Mouse (Mus musculus) liver, embryonic 16.5 days (tissue): ENCODE data around the gene Ehbp1. TPM values are rescaled to one million over a fixed set of nuclear protein-coding genes. Genes with fewer than 3 reads are reported as not detected.

Experiments used
- ATAC-seq: fragments of 200-750 bp; cut with Nextera tagmentation; 2 replicates; pipeline ENCODE4 v1.8.0; 2017; ENCODE audit warnings: low read depth, mild to moderate bottlenecking, moderate number of reproducible peaks, moderate library complexity
- H3K27ac ChIP-seq: fragments of 300-500 bp; sonication (generic); 2 replicates; pipeline ENCODE4 v1.5.1; 2014; ENCODE audit warnings: mild to moderate bottlenecking, low read length
- H3K27me3 ChIP-seq: fragments of 300-500 bp; sonication (generic); 2 replicates; pipeline ENCODE4 v1.6.1; 2014; ENCODE audit warnings: low read depth, low read length, mixed read lengths; ENCODE audit not compliant: control insufficient read depth, insufficient read depth
- H3K36me3 ChIP-seq: fragments of 300-500 bp; sonication (generic); 2 replicates; pipeline ENCODE4 v1.6.1; 2014; ENCODE audit warnings: mild to moderate bottlenecking; ENCODE audit not compliant: control insufficient read depth, insufficient read depth
- H3K4me1 ChIP-seq: fragments of 300-500 bp; sonication (generic); 2 replicates; pipeline ENCODE4 v1.6.1; 2014; ENCODE audit warnings: low read depth, low read length, mixed read lengths; ENCODE audit not compliant: control insufficient read depth
- H3K4me2 ChIP-seq: fragments of 300-500 bp; sonication (generic); 2 replicates; pipeline ENCODE4 v1.6.1; 2014; ENCODE audit warnings: low read depth, low read length, mixed read lengths
- H3K4me3 ChIP-seq: fragments of 300-500 bp; sonication (generic); 2 replicates; pipeline ENCODE4 v1.5.1; 2014; ENCODE audit warnings: low read depth, mild to moderate bottlenecking, low read length
- H3K9ac ChIP-seq: fragments of 300-500 bp; sonication (generic); 2 replicates; pipeline ENCODE4 v1.6.1; 2014; ENCODE audit warnings: low read depth, low read length
- H3K9me3 ChIP-seq: fragments of 300-500 bp; sonication (generic); replicated peaks from 2 replicates; pipeline ENCODE4 v1.6.1; 2016; ENCODE audit warnings: low read length; ENCODE audit not compliant: control insufficient read depth
- WGBS: fragments of 180-500 bp; shearing (Covaris S2); extraction: QIAGEN DNeasy Blood & Tissue Kit; methylation state at CpG from one replicate; pipeline ENCODE4 v1.1.7; 2014; ENCODE audit not compliant: insufficient replicate concordance; 5-methylcytosine and 5-hydroxymethylcytosine counted together
- polyA plus RNA-seq: library from polyadenylated mRNA; unstranded; fragments of >200 nt; fragmentation: Nextera tagmentation; extraction: Ambion mirVana; gene quantifications from 2 replicates; pipeline ENCODE4 v1.2.1, GENCODE M21; 2015

Ehbp1 gene
- polyA plus RNA-seq, 1 experiment from 2014 or later = 3.1 TPM

GRCm38 (mm10) chr11:22006471-22007087 is 335.5 kb downstream of the Ehbp1 start:
- Histone ChIP-seq H3K27me3 (peaks cover 77% of the 10 kb centered on the region), H3K36me3 (no peaks in the 10 kb centered on the region), H3K9me3 (no peaks in the 10 kb centered on the region), H3K4me1 (peaks cover 3% of the 10 kb centered on the region; the same call in 1 of the 2 replicates), H3K9ac (no peak overlapping the region), H3K4me2 (no peak overlapping the region), H3K27ac (no peak overlapping the region), H3K4me3 (no peak overlapping the region)
- no peak for ATAC-seq
- WGBS = 12% methylated on average over 12 of the region's 12 CpGs

DNA sequence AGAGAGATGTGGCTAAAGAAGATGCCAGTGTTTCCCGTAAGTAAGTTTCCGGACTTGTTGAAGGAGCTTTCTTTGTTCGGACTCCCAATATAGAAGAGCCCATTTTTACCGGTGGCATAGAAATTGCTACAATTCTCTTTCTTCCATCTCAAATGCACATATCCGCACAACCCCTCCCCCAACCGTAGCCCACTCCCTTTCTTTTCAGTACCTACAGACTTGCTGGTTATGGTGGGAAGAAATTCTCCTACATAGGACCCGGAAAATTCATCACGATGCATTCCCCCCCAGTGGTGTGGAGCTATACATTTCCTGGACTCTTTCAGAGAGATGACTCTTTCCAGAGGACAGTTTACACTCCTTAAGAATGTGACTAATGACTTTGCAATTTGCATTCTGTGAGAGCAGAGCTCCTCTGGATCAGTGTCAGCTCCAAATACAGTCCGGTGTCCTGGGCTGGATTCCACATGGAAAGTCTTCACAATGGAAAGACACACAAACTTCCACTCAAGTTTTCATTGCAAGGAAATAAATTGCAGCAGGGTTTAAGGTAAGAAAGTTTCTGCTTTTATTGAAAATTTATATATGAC is 336.7 kb downstream of the Ehbp1 start:
- no peak overlapping the region for H3K27ac ChIP-seq
- no peak overlapping the region for H3K4me2 ChIP-seq
- H3K27me3 ChIP-seq = peaks cover 87% of the 10 kb centered on the region
- H3K4me3 ChIP-seq = no peak overlapping the region
- peaks cover 3% of the 10 kb centered on the region; the same call in 1 of the 2 replicates for H3K4me1 ChIP-seq
- no peaks in the 10 kb centered on the region for H3K9me3 ChIP-seq
- 15% methylated on average over 9 of the region's 9 CpGs for WGBS
- no peak for ATAC-seq
- no peaks in the 10 kb centered on the region for H3K36me3 ChIP-seq
- H3K9ac ChIP-seq = no peak overlapping the region

DNA sequence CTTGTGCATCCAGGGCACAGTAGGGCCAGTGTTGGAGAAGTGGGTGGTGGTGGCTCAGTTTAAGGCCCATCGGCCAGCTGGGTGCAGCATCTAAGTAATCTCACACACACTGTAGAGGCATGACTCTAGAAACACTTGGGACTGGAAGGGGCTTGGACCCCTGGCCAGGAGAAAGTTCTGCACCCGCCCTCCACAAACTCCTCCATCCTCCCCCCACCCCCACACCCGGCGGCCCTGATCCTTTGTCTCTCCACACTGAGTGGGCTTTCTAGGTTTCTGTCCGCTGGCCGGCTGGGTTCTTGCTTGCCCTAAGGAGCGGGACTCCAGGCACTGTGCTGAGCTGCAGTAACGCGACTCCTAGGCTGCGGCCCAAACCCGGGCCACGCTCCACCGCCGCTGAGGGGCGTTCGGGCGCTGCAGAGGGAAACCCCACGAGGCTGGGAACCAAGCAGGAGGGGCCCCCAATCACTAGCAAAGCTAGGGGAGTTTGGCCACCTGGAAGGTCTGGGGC is 337.7 kb downstream of the Ehbp1 start:
- Histone ChIP-seq H3K36me3 (no peaks in the 10 kb centered on the region), H3K27me3 (peaks cover 94% of the 10 kb centered on the region), H3K9ac (no peak overlapping the region), H3K9me3 (no peaks in the 10 kb centered on the region), H3K27ac (no peak overlapping the region), H3K4me3 (no peak overlapping the region), H3K4me2 (no peak overlapping the region), H3K4me1 (peaks cover 3% of the 10 kb centered on the region; the same call in 1 of the 2 replicates)
- no peak for ATAC-seq
- 2% methylated on average over 17 of the region's 18 CpGs for WGBS

GRCm38 (mm10) chr11:22003341-22003981 is 338.6 kb downstream of the Ehbp1 start:
- Histone ChIP-seq H3K4me1 (peaks cover 3% of the 10 kb centered on the region; the same call in 1 of the 2 replicates), H3K36me3 (no peaks in the 10 kb centered on the region), H3K4me3 (peak overlapping the region; percentile 9; the same call in 1 of the 2 replicates), H3K27ac (no peak overlapping the region), H3K9ac (no peak overlapping the region), H3K27me3 (peaks cover 99% of the 10 kb centered on the region), H3K4me2 (no peak overlapping the region), H3K9me3 (no peaks in the 10 kb centered on the region)
- WGBS = 1% methylated on average over 31 of the region's 31 CpGs
- no peak for ATAC-seq

DNA sequence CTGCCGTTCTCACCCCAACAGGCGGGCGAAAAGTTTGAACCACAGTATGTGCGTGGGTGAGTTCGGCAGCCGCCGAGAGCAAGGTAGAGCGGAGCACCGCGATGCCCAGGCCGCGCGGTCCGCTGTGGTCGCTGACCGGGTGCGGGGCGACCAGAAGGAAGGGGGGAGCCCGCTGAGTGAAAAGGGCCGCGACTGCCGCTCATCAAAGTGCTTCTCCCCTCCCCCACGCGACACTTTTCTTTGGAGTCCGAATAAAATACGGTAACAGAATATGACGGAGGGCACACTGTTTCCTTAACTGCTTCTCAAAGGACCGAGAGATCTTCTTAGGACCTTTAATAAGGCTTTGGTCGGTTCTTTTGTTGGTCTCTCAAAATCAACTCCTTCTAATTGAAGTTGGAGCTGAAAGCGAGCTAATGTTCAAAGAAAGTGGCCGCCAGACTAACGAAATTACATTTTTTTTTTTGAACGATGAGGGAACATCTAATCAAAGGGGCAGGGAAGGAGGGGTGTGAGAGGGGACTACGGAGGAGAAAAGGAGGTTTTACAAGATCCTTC is 339.2 kb downstream of the Ehbp1 start, which contains the start of gene Otx1:
Otx1 (minus strand) TSS at position 115 of the 558 bp plus-strand sequence.
- Histone ChIP-seq H3K9ac (no peak within 1 kb of the TSS), H3K4me1 (peaks cover 2% of the 10 kb centered on the region; the same call in 1 of the 2 replicates), H3K4me2 (peak within 1 kb of the TSS; percentile 77), H3K4me3 (peak within 1 kb of the TSS; percentile 53), H3K27ac (no peak within 1 kb of the TSS), H3K36me3 (no peaks in the 10 kb centered on the region), H3K27me3 (peaks cover 99% of the 10 kb centered on the region), H3K9me3 (no peaks in the 10 kb centered on the region)
- WGBS = 1% methylated on average over 34 of the region's 34 CpGs
- ATAC-seq = no peak

DNA sequence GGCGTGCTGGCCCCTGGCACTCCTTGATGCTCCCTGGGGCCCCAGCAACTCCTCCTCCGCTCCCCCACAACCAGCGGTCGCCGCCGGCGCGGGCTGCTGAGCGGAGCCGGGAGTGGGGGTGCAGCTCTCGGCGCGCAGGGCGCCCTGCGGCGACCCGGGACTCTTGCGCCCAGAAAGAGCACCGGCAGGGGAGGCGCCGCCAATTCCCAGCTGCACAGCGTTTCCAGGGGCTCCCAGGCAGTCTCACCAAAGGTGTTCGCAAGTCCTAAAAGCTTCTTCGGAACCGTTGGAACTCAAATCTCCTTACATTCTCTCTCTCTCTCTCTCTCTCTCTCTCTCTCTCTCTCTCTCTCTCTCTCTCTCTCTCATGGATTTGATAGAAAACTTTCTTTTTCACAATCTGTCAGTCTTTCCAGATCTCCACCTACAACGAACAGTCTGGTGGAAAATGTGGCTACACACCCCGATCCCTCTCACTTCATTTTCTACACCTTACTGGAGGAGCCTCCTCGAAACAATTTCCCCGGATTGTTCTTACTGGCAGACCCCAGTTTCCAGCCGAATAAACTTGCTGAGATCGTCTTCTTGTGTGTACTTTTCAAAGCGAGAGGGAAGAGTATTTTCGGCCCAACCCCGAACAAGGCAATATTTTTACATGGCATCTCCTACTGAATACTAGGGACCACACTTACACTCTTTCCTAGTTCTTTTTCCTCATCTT is 339.9 kb downstream of the Ehbp1 start:
- Histone ChIP-seq H3K4me2 (peak overlapping the region; percentile 77), H3K9ac (no peak overlapping the region), H3K4me3 (peak overlapping the region; percentile 53), H3K9me3 (no peaks in the 10 kb centered on the region), H3K4me1 (no peaks in the 10 kb centered on the region), H3K27ac (no peak overlapping the region), H3K36me3 (no peaks in the 10 kb centered on the region), H3K27me3 (peaks cover 99% of the 10 kb centered on the region)
- 0 out of 2 replicates have a peak, but pooled peaks have one; percentile 9 for ATAC-seq
- WGBS = under 1% methylated on average over 34 of the region's 34 CpGs

GRCm38 (mm10) chr11:22001321-22002061 is 340.6 kb downstream of the Ehbp1 start:
- 1% methylated on average over 56 of the region's 59 CpGs for WGBS
- peak; percentile 70 for ATAC-seq
- peak overlapping the region; percentile 77 for H3K4me2 ChIP-seq
- no peak overlapping the region for H3K27ac ChIP-seq
- no peaks in the 10 kb centered on the region for H3K4me1 ChIP-seq
- peaks cover 99% of the 10 kb centered on the region for H3K27me3 ChIP-seq
- no peaks in the 10 kb centered on the region for H3K9me3 ChIP-seq
- peak overlapping the region; percentile 53 for H3K4me3 ChIP-seq
- H3K9ac ChIP-seq = no peak overlapping the region
- H3K36me3 ChIP-seq = no peaks in the 10 kb centered on the region
